In the genomic region with DNA sequence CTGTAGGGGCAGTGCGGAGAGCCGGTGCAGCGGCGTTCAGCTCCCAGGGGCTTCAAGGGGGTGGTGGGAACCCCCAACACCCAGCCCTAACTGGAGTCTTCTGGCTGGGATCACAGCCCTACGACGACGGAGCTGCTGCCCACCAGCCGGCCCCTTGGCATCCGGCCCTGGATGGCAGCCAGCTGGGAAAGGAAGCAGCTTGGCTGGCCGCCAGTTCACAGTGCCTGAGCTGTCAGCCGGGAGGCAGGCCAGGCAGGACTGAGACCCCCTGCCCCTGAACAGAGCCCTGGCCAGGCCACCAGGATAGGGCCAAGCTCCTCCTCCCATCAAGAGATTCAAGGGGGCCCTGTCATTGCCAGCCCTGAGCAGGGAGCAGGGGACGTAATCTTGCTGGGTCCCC, we compare ENCODE assay signal across 9 mouse cellular contexts.
DNase-seq lines count a peak whose midpoint lies in the region; ATAC-seq and TF ChIP-seq lines count a peak whose summit lies in the region.
"Had no signal": no experiment of that assay in that cellular context is flagged by ENCODE, and none has a peak within 500 bp of the region (broad histone marks: within the 10 kb centered on the region; RNA-seq: fewer than 3 reads in every experiment).

No protein-coding gene starts in this region.

- peak; percentile 79 for ATAC-seq in forebrain, embryonic 15.5 days (replicated peaks)
- ATAC-seq in erythroblast, adult 5-6 weeks (replicated peaks; ENCODE audit: low FRiP score, poor library complexity, severe bottlenecking) = no peak

- no peak for TF ChIP-seq CTCF in lung, adult 2 months (IDR thresholded peaks at IDR 0.05; ENCODE audit: insufficient read depth, low read length)

- H3K27ac ChIP-seq in forebrain, embryonic 15.5 days (replicated peaks) = peak overlapping the region; percentile 88
- H3K27ac ChIP-seq: liver, embryonic 14.5 days had no signal

- no peaks in the 10 kb centered on the region for H3K36me3 ChIP-seq in forebrain, embryonic 15.5 days

- no peaks in the 10 kb centered on the region for H3K27me3 ChIP-seq in forebrain, embryonic 15.5 days

- H3K9ac ChIP-seq in forebrain, embryonic 15.5 days (replicated peaks) = peak overlapping the region; percentile 20; the same call in 1 of the 2 replicates
- H3K9ac ChIP-seq: liver, embryonic 14.5 days had no signal

- 5% methylated on average over 12 of the region's 12 CpGs for WGBS in forebrain, embryonic 15.5 days
- WGBS in lung, adult 2 months = 8% methylated on average over 12 of the region's 12 CpGs

- TF ChIP-seq POLR2A in lung, adult 2 months (IDR thresholded peaks at IDR 0.05; ENCODE audit: borderline replicate concordance, extremely low read depth, low read depth, low read length) = no peak

- H3K9me3 ChIP-seq in forebrain, embryonic 15.5 days = no peaks in the 10 kb centered on the region

- H3K4me3 ChIP-seq in forebrain, embryonic 15.5 days = no peak overlapping the region
- no peak overlapping the region for H3K4me3 ChIP-seq in lung, adult 2 months (replicated peaks; ENCODE audit: extremely low read depth, low read depth, low read length)

- DNase-seq in CD4-positive helper T cell, adult 2 months (ENCODE audit: low read depth, low spot score) = peak; percentile 42
- DNase-seq in adrenal gland, postnatal 14 days = peak; percentile 92
- peak; percentile 86 to 87 for DNase-seq in heart, postnatal 10 days
- peak; percentile 85 to 93 for DNase-seq in kidney, postnatal 36 days
- peak; percentile 64 for DNase-seq in lung, adult 2 months
- DNase-seq in retina, embryonic 14.5 days (ENCODE audit: low spot score) = peak; percentile 61

- peaks cover 93% of the 10 kb centered on the region for H3K4me1 ChIP-seq in forebrain, embryonic 15.5 days
- H3K4me1 ChIP-seq in lung, adult 2 months (ENCODE audit: control insufficient read depth, insufficient read depth, low read length) = peaks cover 4% of the 10 kb centered on the region; the same call in 1 of the 2 replicates

- intact Hi-C loops in heart, postnatal 10 days (cut with DNase I) = loop anchor here (5.0 kb wide), 2 partner anchors 105 to 115 kb away; no protein-coding TSS in a partner anchor

- H3K4me2 ChIP-seq in forebrain, embryonic 15.5 days (replicated peaks) = peak overlapping the region; percentile 29; the same call in 1 of the 2 replicates

Comparison
In these comparisons a context has a peak if more than half of its experiments do, and no peak if none do; other contexts are left out.
1. DNase-seq: peak in every context shown above with its lines; median percentile 92 in adrenal gland, postnatal 14 days; 89 in kidney, postnatal 36 days; 86 in heart, postnatal 10 days; 64 in lung, adult 2 months; 61 in retina, embryonic 14.5 days; 42 in CD4-positive helper T cell, adult 2 months.